Mouse (Mus musculus) cerebellum, adult 18-20 months (tissue): ENCODE measurements around the gene Slc16a11.

Experiments used
- DNase-seq, 2 experiments: peaks; one replicate each; pipeline ENCODE4 v3.0.0; 2021

Slc16a11 gene

DNA sequence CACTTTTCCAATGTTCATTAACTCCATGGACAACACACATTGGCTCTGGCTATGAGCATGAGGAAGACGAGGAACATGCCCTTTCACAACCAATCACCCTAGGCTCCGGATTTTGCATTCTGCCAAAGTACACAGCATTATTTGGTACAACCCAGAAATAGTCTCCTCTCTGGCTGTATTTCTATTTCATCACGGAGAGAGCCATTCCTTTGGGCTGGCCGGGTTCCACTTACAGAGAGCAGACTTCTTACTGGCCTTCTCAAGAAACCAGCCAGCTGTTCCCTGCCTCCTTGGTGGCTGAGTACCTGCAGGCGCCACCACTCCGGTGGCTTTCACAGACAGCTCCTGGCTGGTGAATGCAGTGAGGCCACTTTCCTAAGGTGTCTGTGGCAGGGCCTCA, at the start of gene Slc16a11:
Gene Slc16a11 (plus strand): TSS at position 330 of the 400 bp plus-strand sequence.
- peak; percentile 18 to 35 for DNase-seq

DNA sequence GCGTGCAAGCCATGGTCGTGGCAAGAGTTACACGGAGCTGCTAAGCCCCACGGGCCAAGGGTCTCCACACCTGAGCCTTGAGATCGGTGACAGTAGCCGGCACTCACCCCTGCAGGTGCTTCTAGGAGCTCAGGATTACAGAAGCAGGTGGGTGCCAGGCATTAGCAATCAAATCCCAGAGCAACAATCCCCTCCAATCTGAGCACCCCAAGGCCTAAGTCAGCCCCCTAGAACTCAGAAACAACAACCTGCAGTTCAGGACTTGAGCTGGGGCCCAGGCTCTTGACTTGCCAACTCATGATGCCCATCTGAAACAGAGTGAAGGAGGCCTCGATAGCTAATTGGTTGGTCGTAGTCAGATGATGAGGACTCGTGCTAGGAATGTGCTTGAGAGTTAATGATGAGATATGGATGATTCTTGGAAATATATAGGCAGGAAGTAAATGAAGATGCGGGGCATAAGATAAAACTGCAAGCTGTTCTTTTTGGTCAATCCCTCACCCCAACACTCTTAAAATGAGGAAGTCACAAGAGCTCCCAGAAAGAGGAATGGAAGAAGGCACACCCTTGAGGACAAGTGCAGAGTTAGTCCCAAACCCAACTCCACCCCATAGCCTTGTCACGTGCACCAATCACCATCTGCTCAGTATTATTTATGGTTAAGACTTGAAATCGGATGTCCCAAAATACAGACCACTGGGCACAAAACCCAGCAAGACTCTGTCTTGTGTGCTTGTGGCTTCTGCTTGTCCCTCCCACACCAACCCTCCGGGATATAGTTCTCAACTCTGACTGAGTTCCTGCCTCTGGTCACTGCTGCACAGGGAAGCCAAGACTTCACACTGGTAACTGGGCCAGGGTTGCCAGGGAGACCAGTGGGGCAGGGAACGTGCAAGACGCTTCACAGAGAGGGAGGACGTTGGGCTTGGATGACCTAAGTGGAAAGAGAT, 46.3 kb upstream of the Slc16a11 start:
- DNase-seq, result no peak

DNA sequence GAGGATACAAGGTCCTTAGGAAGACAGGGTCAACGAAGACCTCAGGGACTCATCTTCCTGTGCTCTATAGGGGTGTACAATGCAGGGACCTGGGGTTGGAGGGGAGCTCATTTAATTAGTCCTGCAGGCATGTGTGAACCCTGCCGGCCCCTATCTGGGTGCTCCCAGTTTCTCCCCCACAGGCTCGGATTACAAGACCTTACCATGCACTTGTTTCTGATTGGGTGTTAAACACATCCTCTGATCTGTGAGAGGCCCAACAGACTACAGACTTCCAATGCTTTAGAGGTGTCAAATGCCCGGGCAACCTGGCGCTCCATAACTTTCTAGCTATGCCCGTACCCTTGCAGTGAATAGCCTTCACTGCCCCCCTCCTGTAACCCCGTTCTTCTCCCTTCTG, 44.4 kb upstream of the Slc16a11 start:
- no peak for DNase-seq

DNA sequence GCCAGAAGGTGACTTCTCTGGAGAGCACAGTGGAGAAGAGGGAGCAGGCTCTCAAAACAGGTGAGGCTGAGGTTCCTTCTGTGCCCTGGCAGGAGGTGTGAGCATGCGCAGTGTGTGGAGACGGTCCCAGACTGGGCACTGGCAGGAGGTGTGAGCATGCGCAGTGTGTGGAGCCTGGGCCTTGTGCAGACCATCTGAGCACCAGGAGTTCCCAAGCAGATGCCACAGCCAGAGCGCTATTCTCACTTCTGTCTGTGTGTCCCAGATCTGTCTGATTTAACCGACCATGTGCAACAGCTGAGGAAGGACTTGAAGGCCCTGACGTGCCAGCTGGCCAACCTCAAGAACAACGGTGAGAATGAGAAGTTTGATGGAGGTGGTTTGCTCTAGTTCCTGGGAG, 43.1 kb upstream of the Slc16a11 start:
- DNase-seq, result peak; percentile 38 to 44

DNA sequence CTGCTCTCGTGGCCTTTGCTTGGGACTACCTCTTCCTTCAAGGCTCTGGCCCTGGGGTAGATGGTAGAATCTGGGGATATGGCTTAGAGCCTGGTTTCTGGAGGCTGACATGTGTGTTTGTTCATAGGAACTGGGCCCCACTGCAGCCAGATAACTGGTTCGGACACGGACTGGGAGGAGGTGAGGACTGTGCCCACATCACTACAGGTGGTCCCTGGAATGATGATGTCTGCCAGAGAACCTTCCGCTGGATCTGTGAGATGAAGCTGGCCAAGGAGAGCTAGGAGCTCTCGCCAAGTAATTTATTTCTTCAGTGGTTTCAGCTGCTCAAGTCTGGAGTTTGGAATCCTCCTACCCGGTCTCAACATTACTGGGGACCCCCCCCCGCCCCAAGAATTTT, 42.3 kb upstream of the Slc16a11 start:
- peak; percentile 52 to 56 for DNase-seq

DNA sequence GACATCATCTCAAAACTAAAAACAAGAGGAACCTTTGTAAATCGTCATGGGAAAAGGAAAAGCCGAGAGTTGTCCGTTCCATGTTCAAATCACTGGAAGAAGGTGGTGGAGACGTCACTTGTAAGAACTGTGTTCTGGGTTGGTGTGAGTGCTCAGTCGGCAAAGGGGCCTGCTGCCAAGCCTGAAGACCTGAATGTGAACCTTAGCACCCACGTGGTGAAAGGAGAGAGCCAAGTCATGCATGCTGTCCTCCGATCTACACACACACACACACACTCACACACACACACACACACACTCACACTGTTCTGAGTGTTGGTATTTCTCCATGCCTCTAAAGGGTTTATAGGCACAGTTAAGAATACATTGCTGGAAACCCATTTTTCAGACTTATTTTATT, 41.4 kb upstream of the Slc16a11 start:
- no peak for DNase-seq

DNA sequence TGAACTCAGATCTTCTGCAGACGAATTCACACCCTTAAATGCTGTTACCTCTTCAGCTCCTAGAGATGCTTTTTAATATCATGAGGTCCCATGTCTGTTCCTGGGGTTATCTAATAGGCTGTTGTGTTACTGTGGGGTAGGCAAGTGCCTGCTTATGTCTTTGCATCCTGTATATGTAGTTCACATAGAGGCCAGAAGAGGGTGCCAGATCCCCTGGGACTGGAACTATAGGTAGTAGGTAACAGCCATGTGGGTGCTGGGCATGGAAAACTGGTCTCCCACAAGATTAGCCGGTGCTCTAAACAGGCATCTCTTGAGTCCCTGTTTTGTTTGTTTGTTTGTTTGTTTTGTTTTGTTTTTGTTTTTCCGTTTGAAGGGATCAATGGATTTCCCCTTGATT, 40.7 kb upstream of the Slc16a11 start:
- DNase-seq, result peak; percentile 19 to 33

DNA sequence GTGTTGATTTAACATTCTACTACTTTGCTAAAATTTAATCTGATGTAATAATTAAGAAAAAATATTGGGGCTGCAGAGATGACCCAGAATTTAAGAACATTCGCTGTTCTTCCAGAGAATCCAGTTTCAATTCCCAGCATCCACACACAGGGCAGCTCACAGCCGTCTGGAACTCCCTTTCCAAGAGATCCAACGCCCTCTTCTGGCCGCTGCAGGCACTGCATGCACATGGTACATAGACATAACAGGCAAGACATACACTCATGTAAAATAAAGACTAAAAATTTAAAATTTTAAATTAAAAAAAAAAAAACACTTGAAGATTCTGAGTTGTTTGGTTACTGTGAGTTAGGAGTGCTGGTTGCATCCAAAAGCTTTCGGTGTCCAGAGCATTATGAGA, 40.3 kb upstream of the Slc16a11 start:
- DNase-seq, result no peak

DNA sequence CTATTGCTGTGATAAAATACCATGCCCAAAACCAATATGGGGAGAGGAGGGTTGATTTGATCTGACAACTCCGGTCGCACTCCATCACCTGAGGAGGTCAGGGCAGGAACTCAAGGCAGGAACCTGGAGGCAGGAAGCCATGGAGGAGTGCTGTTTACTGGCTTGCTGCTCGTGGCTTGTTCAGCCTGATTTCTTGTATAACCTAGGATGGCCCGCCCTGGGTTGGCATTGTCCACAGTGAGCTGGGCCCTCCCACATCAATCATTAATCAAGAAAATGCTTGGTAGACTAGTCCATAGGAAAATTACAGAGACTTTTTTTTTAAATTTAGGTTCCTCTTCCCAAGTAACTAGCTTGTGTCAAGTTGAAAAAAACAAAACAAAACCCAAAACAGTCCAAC, 38.1 kb upstream of the Slc16a11 start:
- no peak for DNase-seq

DNA sequence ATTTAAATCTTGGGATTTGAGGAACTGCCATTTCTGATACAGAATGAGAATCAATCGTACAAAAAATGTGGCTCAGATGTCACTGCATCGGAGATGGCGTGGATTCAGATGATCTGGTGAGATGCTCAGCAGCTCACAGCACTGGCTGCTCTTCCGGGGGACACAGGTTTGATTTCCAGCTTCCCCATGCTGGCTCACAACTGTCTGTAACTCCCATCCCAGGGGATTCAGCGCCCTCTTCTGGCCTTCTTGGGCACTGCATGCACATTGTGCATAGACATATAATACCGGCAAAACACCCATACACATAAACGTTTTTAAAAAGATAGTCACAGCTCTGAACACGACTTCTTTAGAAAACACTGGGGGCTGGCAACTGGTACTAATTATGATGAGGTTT, 34.9 kb upstream of the Slc16a11 start:
- peak in 1 of 2 experiments; percentile 19 for DNase-seq

DNA sequence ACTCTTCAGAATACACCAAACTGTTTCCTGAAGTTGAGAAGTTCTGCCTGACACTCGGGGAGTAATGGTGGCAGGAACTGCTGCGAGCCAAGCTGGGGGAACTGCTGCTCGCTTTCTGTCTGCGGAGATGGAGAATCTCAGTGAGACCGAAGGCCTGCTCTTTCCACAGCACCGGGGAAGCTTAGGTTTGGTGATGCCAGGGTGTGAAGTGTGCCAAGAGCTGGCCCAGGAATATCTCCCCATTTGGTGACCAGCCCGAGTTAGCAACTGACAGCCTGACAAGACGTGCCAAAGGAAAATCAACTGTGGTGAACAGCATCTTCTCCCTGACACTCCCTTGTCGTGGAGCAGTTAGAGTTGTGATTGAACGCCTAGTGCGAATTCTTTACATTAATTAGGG, 34.2 kb upstream of the Slc16a11 start:
- peak; percentile 28 to 45 for DNase-seq

DNA sequence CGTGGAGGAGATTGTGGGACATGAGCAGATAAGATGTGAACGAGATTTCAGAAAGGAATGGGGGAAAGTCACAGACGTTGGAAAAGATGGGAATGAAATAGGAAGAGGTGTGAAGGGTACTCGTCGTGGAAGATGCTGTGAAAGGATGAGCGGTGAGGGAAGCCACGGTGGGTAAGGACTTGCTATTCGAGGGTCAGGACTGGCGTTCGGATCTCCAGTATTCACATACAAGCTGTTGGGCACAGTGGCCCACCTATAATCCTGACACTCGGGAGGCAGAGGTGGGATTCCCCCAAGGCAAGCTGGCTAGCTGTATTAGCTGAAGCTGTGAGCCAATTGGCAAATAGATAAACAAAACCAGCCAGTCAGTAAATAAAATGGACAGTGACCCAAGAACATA, 33.8 kb upstream of the Slc16a11 start:
- DNase-seq, result no peak

DNA sequence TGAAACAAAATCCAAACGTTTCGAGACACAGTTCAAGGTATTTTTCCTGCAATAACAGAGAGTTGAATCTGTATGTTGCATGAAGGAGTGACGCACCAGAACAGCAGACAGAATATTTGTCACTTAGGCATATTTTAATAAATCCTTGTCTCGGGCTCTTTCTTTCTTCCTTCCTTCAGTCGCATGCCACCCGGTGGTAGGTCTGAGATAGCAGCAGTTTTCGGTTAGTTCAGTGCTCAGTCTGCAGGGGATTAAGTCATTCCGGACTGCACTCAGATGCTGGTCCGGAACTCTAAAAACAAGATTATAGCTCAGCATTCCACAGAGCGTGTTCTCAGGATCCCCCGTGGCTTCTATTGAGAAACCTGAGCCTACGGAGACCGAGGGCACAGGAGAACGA, 33.2 kb upstream of the Slc16a11 start:
- peak; percentile 33 to 42 for DNase-seq

DNA sequence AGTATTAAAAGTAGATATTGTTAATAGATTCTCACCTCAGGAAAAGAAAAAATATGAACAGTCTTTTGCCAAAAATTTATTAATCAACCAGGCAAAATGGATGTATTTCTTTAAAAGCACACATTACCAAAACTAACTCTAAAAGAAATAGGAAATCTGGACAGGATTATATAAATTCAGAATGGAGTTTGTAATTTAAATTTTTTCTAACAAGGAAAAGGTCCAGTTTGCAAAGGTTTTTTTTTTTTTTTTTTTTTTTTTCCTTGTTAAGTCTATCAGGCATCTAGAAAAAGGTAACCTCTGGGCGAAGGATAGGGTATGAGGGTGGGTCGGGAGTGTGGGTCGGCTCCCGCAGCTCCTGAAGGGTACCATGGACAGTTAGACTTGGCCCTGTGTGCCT, 32.1 kb upstream of the Slc16a11 start:
- DNase-seq, result no peak

DNA sequence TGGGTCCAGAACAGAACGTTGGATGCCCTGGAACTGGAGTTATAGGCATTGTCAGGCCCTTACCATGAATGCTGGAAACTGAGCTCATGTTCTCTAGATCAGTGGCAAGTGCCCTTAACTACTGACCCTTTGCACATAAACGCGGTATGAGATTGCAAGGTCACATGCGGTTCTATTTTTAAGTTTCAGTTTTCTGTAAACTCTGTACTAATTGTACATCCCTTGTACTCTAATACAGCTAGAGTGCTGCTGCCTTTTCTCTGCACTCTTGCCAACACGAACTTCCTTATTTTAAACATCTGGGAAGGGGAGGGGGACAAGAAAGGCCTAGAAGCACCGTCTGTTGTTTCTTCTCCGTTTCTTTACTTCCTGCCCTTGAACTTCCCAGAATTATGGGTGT, 27.4 kb upstream of the Slc16a11 start:
- no peak for DNase-seq

DNA sequence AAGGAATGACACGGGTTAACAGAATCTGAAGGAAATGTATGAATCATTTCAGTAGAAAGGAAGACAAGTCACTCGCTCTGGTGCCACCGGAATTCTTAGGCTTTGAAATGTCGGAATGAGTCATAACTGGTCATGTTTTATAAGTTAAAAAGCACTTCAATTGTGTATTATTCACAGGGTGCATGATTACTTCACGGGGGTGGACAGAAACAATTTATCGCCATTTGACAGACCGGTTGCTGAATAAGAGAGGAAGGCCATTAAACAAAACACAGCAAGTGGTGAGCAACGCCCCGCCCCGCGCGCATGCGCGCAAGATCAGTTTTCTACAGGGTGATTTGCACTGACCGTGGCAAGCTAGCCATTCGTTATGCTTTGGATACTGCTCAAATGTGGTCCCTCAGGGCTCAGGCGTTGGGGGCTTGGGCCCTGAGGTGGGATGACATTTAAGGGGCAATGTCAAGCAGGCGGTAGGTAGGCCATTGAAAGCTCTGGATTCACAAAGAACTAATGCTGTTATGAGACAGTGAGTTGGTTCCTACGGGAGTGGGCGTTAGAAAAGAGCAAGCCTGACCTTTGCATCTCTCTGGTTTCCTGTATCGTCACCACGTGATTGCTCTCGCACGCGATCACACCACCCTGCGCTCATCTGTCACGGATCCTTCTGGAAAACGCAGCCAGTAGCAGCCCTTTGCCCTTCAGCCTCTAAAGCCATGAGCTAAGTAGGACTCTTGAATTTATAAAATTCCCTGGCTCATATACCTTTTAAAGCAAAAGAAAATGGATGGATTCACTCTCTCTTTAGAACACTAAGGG, 23.0 kb upstream of the Slc16a11 start:
- no peak for DNase-seq

DNA sequence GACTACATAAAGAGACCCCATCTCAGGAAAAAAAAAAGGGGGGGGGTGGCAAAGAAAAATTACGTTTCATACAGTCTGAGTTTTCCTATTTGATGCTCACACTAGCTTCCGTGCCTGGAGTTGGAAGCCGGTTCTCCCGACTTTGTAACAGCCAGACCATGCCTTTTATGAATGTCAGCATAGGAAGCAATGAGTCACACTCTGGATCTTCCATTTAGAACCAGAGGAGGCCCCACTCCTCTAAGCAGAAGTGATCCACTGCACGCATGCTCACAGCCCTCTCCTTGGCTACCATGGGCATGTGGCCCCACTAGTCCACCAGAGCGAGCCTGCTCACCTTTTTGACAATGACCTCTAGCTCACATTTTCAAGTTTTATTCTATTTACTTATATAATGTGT, 21.4 kb upstream of the Slc16a11 start:
- DNase-seq, result no peak

DNA sequence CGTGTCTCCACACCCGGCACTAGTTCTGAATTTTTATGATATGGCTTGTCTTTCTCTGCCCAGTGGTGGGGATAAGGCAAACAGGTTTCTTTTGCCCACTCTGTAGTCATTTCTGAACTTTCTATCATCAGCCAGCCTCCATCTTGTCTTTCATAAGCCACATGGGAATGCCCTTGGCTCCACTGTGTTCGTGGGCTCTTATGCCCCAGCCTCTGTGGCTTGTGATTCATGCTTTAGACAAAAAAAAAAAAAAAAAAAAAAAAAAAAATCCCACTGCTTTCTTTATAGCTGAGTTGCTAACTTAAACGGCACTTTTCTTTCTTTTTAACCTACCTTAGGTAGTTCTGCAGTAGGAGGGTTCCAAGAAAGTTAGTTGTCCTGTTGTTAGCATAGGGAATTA, 20.4 kb upstream of the Slc16a11 start:
- DNase-seq, result no peak

DNA sequence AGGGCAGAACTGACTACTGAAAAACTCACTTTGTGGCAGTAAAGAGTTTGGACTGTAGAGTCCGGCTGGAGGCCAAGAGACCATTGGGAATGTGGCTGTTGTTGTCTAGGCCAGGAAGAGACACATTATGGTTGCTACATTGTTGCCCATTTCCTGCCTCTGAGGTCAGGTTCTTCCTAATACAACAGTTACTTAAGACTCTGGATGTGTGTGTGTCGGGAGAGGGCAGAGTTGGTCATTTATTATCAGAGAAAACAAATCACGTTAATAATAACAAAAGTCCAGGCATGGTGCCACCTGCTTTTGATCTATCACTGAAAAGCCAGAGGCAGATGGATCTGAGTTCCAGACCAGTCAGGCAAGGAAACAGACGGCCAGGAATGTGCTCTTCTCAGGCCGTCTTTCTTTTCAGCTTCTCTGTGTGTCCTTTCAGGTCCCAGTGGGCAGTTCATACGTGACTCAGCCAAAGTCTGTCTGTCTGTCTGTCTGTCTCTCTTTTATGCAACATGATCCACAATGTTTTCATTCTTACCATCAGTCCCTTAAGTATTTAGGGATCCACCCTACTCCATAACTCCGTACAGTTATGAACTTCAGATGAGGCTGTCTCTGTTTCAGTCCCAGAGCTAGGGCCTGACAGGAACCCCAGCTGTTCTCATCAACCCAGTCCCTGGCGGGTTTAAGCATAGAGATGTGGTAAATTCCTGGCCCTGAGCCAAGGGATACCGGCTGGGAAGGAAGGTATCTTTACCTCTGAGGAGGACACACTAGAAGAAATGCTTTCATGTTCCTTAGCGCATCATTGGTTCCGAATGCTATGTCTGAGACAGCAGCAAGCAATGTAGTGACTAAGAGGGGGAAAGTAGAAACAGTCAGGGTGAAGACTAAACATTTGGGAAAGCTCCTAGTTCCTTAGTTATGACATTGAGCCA, 18.9 kb upstream of the Slc16a11 start:
- no peak for DNase-seq

DNA sequence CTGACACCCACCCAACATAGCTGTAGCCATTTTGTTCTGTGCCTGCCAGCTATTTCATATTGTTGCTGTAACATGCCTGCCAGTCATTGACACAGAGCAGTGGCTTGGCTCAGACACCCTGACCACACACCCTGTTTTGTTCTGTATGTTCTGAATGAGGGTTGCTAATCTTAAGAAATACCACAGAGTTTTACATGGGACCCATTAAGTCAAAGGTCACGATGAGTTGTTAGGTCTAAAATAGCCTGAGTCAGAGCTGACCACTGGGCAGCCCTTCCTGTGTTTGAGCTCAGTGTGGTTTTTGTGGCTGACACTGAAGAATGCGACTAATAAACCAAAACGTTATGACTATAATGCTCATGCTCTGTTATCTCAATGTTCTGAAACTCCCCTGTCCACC, 14.2 kb upstream of the Slc16a11 start:
- DNase-seq, result no peak

DNA sequence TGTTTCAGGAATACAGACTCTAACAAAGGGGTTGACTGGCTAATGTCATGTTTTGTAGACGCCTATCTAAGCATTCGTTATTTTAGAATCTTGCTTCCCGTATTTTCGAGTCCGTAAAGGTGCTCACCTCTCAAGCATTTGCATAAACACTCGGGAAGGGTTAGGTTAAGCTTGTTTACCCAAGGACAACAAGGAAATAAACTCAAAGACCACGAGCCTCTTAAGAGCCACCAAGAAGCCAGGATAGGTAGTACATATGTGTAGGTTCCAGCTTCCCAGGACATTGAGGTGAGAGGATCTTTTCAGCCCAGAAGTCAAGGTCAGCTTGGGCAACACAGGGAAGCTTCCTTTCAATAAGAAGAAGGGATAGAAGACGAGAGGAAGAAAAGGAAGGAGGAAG, 13.4 kb upstream of the Slc16a11 start:
- no peak for DNase-seq

DNA sequence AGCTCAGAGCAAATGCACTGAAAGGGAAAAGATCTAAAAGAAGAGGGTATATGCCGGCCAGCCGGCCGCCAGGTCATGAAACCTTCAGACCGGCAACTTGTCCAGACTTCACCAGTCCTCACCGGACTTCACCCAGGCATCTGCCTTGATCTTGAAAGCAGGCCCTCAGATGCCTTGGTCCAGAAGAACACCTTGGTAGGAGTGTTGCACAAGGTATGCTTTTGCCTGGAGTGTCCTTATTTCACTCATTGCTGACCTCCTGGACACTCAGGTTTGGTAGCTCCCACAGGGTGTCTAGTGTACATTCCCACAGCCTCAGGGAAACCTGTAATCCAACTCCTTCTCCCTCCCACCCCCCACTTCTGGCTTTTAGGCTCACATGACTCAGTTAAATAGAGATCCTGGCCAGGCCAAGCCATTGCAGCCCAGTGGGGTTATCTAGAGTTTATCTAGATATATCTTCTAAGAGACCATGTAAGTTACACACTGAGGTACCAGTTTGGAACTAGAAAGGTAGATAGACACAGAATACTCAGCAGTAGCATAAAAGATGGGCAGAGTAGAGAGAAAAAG, 12.4 kb upstream of the Slc16a11 start:
- DNase-seq, result no peak

DNA sequence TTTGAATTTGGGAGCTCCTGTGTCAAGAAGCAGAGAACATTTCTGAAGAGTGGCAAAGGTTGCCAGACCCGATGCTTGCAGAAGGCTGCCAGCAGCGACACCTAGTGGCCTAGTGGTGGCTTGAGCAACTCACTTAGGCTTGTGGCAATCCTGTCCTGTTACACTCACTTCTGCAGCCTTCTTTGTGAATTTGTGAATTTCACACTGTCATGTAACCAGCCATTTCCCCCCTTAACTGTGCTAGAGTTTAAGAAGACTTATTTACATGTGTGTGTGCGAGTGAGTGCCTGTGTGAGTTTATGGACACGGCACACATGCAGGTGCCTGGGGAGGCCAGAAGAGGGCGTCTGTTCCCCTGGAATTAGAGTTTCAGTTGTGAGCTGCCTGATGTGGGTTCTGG, 10.9 kb upstream of the Slc16a11 start:
- DNase-seq, result peak; percentile 84 to 88
